Mouse (Mus musculus) c-Kit-negative CD71-positive TER-119-positive erythroid progenitor cells, embryonic 14.5 days (primary cell): ENCODE measurements around the gene St7l.

Experiments used
- DNase-seq: peaks from one replicate; pipeline ENCODE4 v3.0.0-alpha.2; 2013; ENCODE audit warnings: low read depth, low spot score

Gene St7l

DNA sequence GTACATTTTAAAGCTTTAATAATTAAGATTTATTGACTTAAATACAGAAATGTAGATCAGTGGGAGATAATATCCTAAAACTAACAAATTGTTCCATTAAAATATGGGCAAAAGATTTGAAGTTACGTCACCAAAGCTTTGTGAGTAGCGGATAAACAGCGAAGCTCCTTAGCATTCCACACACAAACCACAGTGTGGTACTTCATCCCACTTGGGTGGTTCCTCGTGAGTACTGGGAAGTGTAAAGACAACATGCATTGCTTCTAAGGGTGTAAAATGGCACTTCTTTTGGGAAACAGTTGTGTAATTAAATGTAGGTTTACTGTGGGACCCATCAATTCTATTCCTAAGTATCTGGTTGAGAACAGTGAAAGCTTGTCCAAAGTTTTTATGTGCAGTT lies 37.3 kb downstream of the St7l start:
- no peak for DNase-seq

DNA sequence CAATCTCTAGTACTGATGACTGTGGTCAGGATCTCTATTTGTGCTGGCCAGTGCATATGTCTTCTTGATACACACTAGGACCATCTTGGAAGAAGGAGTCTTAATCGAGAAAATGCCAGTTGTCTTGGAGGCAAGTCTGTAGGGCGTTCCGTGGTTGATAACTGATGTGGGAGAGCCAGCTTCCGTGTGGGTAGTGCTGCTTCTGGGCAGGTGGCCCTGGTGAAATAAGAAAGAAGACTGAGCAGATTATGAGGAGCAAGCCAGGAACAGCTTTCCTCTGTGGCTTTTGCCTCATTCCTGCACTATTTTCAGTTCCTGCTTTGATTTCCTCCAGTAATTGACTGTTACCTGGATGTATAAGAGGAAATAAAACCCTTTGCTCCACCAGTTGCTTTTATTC lies 41.6 kb downstream of the St7l start:
- no peak for DNase-seq

DNA sequence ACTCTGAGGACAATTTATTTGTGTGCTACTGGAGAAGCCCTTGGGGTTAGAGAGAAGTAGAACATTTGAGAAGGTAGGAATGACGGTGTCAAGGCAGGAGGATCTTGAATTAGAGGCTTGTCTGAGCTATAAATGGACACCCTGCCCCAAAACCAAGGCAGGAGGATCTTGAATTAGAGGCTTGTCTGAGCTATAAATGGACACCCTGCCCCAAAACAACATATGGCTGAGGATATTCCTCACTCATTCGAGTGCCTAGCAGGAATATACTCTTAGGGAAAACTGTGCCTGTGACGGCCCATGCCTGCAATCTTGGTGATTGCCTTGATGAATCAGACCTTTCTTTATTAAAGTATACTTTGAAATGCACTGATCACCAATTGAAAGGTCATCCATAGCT lies 42.2 kb downstream of the St7l start:
- no peak for DNase-seq

DNA sequence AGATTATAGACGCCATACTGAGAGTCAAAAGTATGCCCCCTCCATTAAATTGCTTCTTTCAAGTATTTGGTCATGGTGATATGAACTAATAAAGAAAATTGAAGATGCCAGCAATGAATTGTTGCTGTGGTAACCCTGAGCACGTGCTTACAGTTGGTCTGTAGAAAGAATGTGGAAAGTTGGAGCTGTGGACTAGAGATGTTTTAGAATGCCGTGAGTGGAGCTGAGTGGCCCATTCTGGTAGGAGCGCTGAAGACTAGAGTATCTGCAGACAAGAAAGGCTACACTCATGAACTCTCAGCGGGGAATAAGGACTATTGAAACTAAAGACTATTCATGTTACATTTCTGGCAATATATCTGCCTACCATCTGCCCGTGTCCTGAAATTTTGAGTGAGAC lies 45.4 kb downstream of the St7l start:
- DNase-seq, result no peak

DNA sequence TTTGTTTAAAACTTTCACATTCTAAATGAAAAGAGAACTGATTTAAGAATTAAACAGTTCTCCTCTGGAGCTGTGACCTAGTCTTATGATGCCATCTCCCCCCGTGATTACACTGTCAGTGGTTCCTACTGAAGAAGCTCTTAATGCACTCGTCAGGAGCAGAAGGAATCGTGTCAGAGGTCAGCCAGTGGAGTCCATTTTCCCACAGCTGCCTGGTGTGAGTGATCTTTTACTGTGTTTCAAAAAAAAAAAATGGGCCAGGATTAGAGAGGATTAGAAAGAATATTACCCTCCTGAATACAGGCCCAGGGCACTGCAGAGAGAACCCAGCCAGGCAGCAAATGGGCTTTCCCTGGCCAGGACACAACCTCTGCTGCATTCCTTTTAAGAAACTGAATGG lies 51.2 kb downstream of the St7l start:
- DNase-seq, result no peak

DNA sequence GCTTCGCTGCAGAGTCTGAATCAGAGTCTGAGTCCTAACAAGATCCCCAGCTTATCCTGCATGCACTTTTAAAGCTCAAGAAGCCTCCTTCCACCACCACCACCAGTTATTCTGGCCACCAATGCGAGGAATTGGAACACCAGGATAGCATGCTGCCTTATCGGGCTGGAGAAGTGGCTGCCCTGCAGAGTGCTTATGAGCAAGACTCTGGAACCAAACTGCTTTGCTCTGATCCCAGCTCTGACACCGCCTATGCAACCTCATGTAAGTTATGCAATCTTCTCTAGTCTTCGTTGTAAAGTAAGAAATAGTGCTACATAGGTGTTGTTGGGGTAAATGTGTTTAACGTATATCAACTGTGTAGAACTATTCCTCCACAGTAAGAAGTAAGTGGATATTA lies 65.6 kb downstream of the St7l start:
- DNase-seq, result no peak

DNA sequence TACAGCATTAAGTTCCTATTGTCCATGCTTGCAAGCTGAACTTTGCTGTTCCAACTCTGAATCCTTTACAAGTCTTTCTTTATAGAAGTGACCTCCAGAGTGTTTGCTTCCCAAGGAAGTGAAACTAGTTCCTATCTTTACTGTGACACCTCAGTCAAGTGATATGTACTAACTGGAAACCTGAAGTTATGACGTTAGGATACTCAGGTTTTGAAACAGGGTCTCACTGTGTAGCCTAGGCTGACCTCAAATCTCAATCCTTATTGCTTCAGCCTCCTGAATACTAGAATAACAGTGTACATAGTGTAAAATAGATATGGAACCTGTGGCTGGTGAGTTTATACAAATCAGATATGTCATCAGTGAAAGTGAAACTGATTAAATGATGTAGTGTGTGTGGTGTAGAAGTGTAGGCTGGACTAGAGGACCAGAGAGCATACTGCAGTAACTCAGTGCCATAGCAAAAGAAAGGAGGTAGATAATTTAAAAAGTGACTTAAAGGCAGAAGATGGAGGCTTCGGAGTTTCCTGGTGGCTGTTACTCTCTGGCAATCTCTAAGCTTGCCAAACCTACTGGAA lies 74.0 kb downstream of the St7l start:
- no peak for DNase-seq

DNA sequence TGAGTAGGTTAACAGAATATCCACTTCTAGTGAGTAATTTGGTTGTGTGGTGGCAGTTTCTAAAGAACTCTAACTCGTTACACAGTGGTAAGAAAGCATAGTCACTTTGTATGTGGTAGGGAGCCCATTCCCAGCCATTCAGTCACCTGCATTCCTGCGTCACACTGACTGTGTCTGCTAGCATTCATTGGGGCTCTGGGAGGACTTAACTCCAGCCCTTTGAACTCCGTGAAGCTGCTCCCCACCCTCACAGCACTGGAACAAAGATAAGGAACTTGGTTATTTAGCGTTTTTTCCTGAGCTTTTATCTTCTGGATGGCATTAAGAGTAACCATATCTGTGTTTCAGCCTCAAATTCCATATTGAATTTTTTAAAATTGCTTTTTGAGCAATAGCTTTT lies 74.5 kb downstream of the St7l start:
- DNase-seq, result no peak

DNA sequence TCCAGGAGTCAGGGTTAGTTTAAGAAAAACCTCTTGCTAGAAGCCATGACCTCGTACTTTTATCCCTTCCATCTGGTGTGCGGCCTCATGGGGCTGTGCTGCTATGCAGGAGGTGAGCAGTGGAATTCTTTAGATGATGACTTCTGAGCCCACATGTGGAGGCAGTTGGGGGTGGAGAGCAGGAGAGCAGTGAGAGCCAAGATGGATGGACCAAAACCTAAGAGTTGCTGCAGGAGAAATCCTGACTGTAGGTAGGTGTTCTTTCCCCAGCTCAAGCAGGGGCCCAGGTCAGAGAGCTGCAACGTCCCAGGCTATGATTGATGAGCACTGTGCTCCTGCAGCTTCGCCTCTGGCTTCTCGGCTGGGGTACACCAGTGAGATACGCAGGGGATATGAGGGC lies 76.9 kb downstream of the St7l start:
- no peak for DNase-seq

DNA sequence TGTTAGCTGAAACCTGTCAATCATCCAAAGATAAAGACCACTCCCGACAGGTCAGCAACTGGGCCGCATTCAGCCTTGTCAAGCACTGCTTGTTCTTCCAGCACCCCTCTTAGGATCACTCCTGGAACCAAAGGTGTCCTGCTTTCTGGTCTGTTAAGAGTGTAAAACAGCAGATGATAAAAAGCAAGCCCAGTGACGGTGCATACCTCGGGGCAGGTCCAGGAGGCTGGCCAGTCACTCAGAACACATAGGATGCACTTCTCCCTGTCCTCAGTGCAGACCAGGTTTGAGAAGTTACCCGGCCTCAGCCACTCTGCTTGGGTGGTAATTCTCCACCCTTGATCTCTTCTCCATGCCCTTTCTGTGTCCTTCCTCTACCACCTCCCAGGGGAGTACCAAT lies 78.9 kb downstream of the St7l start:
- no peak for DNase-seq

DNA sequence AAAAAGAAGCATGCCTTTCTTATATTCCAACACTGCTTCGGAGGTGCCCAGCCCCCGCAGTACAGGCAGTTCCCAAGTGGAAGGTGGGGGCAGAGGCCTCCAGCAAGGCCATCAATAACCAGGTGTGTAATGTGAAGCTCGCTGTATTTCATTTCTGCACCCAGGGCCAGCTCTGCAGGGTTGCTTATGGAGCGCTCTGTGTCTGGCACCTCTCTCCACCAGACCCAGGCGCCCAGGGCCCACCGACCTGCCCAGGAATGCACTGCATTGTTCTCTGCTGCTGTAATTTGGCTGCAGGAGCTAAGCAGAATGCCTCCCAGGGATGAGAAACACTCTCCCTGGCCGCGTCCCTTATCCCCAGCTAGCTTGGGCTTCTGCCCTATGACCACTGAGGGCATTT lies 79.5 kb downstream of the St7l start:
- DNase-seq, result no peak

DNA sequence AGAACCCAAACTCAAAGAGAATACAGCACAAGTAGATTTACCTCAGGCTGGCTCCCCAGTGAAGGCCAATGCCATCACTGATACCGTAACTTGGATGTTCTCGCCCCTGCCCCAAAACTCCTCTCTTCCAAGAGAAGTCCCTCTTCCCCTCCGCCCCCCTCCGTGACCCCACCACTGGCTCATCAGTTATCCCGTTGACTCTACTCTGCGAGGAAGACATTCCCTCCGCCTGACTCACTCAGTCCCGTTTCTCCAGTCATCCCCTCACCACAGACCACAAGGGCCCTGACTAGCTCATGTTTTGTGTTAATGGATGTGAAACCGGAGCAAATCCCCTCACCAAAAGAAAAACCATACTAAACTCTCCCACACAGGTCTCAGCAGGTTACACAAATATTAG lies 81.1 kb downstream of the St7l start:
- DNase-seq, result no peak

DNA sequence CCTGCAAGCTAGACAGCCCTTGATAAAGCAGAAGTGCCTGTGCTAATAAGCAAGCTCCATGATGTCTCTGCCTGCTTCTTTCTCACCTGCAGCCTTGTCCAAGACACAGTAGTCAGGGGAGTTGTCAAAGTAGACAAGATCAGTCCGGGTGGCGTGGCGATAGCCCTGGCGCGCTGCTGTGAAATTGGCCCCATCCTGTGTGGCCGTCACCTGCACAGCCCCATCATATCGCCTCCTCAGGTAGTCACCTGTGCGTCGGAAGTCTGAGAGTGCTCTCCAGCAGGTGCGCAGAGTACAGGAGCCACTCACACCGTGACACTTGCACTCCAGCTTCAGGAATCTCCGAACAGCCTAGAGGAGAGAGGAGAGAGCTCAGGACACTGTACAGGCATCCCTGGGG lies 87.1 kb downstream of the St7l start:
- DNase-seq, result no peak

DNA sequence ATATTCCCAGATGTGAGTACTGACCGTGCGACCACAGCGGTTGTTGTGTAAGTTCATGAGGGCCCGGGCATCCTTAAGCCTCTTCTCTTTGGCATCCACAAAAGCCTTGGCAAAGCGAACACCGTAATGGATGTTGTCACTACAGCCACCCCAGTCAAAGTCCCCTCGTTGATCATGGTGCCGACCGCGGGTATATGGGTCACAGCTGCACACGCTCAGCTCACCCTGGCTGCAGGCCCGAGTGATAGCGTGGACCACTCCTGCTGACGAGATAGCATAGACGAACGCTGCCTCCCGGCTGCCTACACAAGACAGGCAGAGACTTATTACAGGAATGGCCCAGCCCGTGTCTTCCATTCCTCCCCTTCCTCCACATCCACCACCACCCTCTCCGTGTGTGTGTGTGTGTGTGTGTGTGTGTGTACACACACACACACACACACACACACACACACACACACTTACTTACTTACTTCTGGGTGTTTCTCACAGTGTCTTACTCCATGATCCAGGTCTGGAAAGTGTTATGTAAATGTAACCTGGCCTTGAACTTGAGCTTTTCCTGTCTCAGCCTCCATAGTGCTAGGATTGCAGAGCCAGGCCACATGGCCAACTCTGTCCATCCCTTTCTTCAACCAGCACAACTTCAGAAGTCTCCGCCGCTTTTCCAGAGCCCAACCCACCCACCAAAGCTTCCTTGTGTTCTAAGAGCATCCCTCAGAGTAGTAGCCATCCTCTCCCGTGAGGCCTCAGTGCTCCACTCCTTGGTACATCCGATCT lies 89.3 kb downstream of the St7l start:
- no peak for DNase-seq

DNA sequence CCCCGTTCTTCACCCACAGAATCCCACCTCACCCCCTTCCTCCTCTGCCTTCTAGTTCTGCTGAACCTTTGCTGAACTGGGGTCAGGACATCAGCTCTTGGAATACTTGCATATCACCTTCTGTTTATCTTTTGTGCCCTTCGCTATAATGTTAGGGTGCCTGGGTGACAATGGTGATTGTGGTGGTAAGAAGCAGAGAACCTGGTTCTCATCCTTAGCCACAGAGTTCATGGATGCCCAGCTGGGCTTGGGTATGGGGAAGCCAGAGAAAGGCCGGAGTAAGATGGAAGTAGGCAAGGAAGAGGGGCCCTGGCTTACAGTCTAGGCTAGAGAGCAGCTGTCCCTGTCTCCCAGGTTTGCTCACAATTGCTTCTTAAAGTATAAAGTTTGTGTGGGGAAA lies 90.3 kb downstream of the St7l start:
- DNase-seq, result no peak

DNA sequence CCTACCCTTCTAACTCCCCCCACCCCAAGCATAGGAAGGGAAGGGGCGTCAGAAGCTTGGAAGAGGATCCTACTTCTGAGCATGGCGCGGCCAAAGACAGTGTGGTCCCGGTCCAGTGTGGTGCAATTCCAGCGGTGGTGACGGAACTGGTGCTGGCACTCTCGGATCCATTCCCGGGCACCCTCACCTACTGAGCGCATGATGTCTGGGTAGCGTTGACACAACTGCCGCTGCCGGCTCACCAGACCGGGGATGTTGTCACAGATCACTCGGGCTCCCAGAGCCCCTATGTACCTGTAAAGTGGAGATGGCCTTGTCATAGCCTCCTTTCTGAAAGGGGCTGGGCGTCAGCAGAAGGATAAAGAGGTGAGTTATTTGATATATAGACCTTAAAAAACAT lies 90.7 kb downstream of the St7l start:
- DNase-seq, result no peak

DNA sequence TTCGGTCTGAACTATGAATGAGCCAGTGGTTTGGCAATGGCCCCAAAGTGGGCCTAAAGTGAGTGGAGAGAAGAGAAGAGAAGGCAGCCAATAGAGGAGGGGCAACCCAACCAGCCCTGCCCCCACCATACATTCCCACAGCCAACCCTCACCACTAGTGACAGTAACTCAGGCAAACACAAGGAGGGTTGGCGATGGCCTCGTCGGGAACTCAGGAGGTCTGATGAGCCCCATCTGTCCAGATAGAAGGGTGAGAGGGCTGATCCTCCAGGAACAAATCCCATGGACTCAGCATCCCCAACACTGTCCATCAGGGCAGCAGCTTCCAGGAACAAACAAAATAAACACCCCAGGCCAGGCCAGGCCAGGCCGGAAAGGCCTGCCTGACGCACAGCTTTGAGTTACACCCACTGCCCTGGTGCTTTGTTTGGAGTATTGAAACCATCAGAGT lies 92.4 kb downstream of the St7l start:
- no peak for DNase-seq

DNA sequence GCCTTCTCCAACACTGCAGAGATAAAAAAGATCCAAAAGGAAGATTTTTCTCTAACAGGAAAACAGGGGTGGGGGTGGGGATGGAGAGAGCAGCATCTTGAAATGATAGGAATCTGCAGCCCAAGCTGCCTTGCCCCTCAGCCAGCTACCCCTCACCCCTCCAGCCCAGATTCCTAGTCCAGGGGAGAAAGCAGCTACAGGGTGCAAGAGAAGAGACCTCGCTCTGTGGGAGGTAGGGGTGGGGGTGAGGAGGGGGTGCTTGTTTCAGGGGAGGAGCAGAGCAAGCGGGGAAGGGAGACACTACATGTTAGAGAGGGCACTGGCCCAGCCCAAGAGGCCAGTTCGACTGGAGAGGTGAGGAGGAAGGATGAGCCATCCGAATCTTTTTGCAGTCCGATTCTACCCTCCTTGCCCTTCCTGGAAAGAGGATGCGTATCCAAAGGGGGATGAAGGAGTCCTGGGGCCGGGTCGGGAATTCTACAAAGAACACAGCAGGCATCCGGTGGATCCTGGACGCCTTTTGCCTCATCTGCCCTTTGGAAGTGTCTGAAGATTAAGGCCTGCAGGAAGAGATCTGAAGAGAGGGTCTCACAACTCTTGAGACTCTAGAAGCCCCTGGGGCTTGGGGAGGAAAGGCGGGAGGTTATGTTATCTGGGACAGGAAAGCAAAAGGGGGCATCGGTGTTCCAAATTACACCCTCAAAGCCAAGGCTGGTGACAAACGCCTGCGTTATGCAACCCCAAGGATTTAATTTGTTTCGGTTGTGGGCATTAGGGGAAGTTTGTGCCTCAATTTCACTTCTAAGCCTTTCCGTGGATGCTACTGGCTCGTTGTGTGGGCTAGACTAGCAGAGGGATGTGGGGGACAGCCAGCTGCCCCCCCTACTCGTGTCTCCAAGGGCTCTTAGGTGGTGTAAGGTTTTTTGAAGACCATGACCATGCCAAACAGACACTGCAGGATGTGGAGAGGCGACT lies 96.5 kb downstream of the St7l start:
- no peak for DNase-seq

DNA sequence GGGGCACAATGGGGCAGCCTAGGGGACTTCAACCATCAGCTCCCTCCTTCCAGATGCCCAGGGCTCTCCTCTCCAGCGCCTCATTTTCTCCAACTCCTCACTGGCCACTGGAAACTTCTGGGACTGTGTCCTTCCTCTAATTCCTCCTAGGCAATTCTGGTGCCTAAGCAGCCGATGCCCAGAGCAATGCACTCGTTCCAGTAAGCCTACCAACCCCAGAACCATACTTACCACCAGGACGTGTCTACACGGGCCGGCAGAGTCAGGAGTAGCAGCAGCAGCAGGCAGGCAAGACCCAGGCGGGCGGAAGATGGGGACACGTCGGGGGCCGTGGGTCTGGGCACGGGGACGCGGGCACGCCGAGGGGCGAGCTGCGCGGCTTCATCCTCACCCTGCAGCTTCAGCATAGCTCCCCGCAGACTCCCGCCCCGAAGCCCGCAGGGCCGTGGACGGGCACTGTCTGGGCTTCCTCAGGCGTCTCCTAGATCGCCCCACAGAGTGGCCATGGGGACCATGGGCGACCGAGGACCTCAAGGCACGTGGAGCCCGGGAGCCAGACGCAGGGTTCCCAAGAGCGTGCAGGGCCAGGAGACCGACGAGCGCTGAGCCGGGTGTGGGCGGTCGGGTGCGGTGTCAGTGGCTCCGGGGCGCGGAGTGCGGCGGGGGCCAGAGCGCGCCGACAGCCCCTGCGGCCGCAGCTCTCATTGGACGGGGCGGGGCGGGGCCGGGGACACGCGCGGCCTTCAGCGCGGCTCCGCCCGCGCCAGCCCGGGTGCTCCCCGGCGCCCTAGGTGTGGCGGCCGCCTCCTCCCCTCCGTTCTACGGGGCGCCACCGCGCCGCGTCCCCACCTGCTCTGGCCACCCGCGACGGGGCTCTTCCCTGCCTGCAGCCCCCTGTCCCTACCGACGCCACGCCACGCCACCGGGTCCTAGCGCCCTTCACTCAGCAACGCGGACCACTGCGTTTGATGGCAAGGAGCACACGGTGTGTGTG lies 97.6 kb downstream of the St7l start, which contains the start of gene Wnt2b:
TSS of gene Wnt2b (minus strand) at position 856 of the 994 bp plus-strand sequence.
- no peak for DNase-seq

DNA sequence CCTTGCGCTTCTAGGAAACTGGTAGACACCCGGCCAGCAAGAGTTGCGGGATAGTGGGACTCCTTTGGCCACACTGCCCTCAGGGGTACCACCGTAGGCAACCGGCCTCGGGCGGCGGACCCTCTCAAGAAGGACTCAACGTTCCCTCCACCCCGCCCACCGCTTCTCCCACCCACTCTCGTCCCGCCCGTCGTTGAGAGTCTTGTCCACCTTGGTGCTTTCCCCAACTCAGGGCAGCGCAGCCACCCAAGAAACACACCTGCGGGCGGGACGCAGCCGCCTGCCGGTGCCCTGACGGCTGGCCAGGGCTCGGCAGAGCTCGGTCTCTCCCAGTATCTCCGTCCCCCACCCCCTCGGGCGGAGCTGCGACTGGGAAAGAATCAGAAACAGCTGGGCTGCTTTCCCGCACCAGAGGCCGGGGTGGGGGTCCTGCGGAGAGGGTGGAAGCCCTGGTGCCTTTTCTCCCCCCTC lies 98.4 kb downstream of the St7l start:
- no peak for DNase-seq

DNA sequence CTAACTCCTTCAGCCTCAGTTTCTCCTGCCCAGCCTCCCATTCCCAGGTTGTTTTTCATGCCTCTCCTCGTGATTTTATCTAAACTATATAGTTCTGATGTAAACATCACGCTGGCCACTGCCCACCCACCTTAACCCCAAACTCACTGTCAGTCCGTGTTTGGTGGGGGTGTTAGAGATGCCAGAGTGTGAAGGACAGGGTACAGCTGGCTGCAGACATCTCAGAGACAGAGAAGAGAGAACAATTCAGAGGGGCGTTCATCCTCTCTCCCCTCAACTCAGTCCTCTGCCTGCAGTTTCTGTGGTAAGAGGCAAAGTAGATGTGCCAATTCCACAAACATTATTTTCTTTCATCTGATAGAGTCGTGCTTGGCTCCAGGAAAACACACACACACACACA lies 99.1 kb downstream of the St7l start:
- no peak for DNase-seq
